Mouse (Mus musculus): ENCODE measurements at regions not wholly inside any gene's neighbourhood (a gene's known extent, or its start where the extent isn't known, plus 50 kb on each side); places are given as distances from the start of the nearest gene placed in this dataset.

DNA sequence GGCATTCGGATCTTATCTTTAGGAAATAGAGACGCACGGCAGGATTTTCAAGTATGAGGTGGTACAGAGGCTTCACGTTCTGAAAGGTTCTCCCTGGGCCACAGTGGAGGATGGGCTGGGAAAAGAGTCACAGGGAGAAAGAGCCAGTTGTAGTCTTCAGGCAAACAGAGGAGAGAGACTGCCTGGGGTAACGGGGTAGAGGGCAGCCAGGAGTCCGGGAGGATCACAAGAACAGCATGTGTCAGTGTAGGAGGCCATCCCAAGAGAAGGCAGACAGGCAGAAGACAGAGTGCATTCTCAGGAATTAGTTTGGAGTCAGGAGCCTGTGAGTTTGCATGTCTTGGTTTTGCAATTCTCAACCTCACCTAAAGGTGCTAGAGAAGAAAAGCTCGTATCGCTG, 94.5 kb upstream of the Cpeb4 start:
- peaks cover 9% of the 10 kb centered on the region; the same call in 1 of the 2 replicates for H3K9me3 ChIP-seq
- WGBS = 88% methylated on average over 8 of the region's 8 CpGs
- no peaks in the 10 kb centered on the region for H3K27me3 ChIP-seq (ENCODE audit: insufficient read depth, poor library complexity, severe bottlenecking)
- no peak overlapping the region for H3K27ac ChIP-seq
- no peaks in the 10 kb centered on the region for H3K4me1 ChIP-seq (replicated peaks)
- no peak overlapping the region for H3K4me3 ChIP-seq
- no peaks in the 10 kb centered on the region for H3K36me3 ChIP-seq
- DNase-seq (ENCODE audit: low spot score) = no peak

GRCm38 (mm10) chr11:31778766-31779165, 93.2 kb upstream of the Cpeb4 start:
- H3K36me3 ChIP-seq = no peaks in the 10 kb centered on the region
- H3K27ac ChIP-seq = no peak overlapping the region
- no peaks in the 10 kb centered on the region for H3K27me3 ChIP-seq (ENCODE audit: insufficient read depth, poor library complexity, severe bottlenecking)
- WGBS = 66% methylated on average over 4 of the region's 4 CpGs
- no peak overlapping the region for H3K4me3 ChIP-seq
- H3K4me1 ChIP-seq (replicated peaks) = no peaks in the 10 kb centered on the region
- no peak for DNase-seq (ENCODE audit: low spot score)
- H3K9me3 ChIP-seq = peaks cover 14% of the 10 kb centered on the region; the same call in 1 of the 2 replicates

DNA sequence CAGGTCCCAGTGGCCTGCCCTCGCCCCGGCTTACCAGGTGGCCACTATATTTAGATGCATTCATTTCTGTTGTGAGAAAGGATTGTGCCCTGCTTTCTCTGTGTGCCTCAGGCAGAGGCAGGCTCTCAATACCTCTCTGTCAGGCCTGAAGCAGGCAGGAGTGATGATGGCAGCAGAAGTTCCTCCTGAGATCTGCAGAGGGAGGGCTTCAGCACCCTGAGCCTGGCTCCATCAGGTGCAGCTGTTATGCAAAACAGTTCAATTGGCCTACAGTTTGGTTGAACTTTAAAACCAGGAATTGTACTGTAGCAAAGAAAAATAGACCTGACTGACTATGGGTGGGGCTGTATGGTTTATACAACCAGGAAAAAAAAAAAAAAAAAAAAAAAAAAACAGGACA, 92.7 kb upstream of the Cpeb4 start:
- Histone ChIP-seq H3K36me3 (no peaks in the 10 kb centered on the region), H3K9me3 (peaks cover 16% of the 10 kb centered on the region; the same call in 1 of the 2 replicates), H3K27me3 (ENCODE audit: insufficient read depth, poor library complexity, severe bottlenecking) (no peaks in the 10 kb centered on the region), H3K4me1 (replicated peaks) (no peaks in the 10 kb centered on the region), H3K27ac (no peak overlapping the region), H3K4me3 (no peak overlapping the region)
- no peak for DNase-seq (ENCODE audit: low spot score)
- WGBS = 84% methylated on average over 2 of the region's 2 CpGs

- H3K36me3 ChIP-seq = no peaks in the 10 kb centered on the region
- no peak overlapping the region for H3K27ac ChIP-seq
- no peak overlapping the region for H3K4me3 ChIP-seq
- no peak for DNase-seq (ENCODE audit: low spot score)
- 88% methylated on average over 6 of the region's 6 CpGs for WGBS
- H3K27me3 ChIP-seq (ENCODE audit: insufficient read depth, poor library complexity, severe bottlenecking) = no peaks in the 10 kb centered on the region
- H3K4me1 ChIP-seq (replicated peaks) = 0 out of 2 replicates have a peak, but pooled peaks cover under 1% of the 10 kb centered on the region
- H3K9me3 ChIP-seq = peaks cover 13% of the 10 kb centered on the region; the same call in 1 of the 2 replicates
These were observed 91.0 kb upstream of the Cpeb4 start for GRCm38 (mm10) chr11:31780969-31781368.

DNA sequence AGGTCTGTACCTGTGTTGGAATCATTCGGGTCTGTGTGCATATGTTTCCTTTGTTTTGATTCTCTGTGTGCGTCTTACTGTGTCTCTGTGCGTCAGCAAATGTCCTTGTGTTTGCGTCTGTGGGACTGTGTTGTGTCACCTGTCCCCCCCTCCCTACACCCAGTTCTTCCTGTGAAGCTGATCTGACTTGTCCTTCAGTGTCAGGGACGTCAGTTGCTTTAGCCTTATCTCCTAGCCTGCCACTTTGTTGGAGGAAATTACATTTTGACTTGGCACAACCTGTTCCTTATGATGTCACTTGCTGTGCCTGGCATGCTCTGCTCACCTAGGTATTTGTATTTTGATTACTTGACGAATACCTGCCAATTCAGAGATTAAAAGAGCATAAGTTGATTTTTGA, 90.4 kb upstream of the Cpeb4 start:
- DNase-seq (ENCODE audit: low spot score) = no peak
- H3K27me3 ChIP-seq (ENCODE audit: insufficient read depth, poor library complexity, severe bottlenecking) = no peaks in the 10 kb centered on the region
- WGBS = 89% methylated on average over 6 of the region's 6 CpGs
- no peak overlapping the region for H3K27ac ChIP-seq
- 0 out of 2 replicates have a peak, but pooled peaks cover 7% of the 10 kb centered on the region for H3K4me1 ChIP-seq (replicated peaks)
- no peak overlapping the region for H3K4me3 ChIP-seq
- H3K9me3 ChIP-seq = peaks cover 13% of the 10 kb centered on the region; the same call in 1 of the 2 replicates
- no peaks in the 10 kb centered on the region for H3K36me3 ChIP-seq

GRCm38 (mm10) chr11:31783506-31784063, 88.4 kb upstream of the Cpeb4 start:
- H3K36me3 ChIP-seq = no peaks in the 10 kb centered on the region
- no peak overlapping the region for H3K27ac ChIP-seq
- no peak for DNase-seq (ENCODE audit: low spot score)
- 88% methylated on average over 4 of the region's 4 CpGs for WGBS
- no peak overlapping the region for H3K4me3 ChIP-seq
- no peaks in the 10 kb centered on the region for H3K27me3 ChIP-seq (ENCODE audit: insufficient read depth, poor library complexity, severe bottlenecking)
- 0 out of 2 replicates have a peak, but pooled peaks cover 8% of the 10 kb centered on the region for H3K4me1 ChIP-seq (replicated peaks)
- H3K9me3 ChIP-seq = peaks cover 13% of the 10 kb centered on the region; the same call in 1 of the 2 replicates

DNA sequence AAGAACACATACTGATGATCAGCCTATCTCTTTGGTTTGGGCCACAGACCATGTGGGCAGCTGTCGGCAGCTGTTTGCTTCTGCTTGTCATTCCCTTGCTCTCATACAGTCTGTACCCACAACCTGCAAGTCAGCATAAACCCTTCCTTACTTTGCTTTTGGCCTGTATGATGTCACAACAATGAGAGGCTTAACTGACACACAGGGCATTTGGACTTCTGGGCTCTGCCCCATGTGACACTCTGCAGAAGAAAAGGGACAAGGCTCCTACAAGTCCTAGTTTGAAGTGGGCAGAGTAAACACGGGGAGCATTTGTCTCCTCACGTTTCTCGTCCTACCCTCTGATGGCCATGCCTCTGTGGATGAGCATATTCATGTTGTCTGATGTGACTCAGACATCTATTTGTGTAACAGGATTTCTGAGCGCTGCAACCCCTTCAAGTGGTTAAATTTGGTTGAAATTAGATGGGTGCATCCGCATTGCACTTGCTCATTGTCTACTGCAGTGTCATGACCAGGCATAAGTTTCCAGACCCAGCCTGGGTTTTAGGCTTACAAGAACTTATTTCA, 87.6 kb upstream of the Cpeb4 start:
- no peak overlapping the region for H3K4me3 ChIP-seq
- 0 out of 2 replicates have a peak, but pooled peaks cover 8% of the 10 kb centered on the region for H3K4me1 ChIP-seq (replicated peaks)
- H3K27ac ChIP-seq = no peak overlapping the region
- peaks cover 13% of the 10 kb centered on the region; the same call in 1 of the 2 replicates for H3K9me3 ChIP-seq
- WGBS = 91% methylated on average over 6 of the region's 6 CpGs
- DNase-seq (ENCODE audit: low spot score) = no peak
- no peaks in the 10 kb centered on the region for H3K27me3 ChIP-seq (ENCODE audit: insufficient read depth, poor library complexity, severe bottlenecking)
- H3K36me3 ChIP-seq = no peaks in the 10 kb centered on the region

- H3K27me3 ChIP-seq (ENCODE audit: insufficient read depth, poor library complexity, severe bottlenecking) = no peaks in the 10 kb centered on the region
- 0 out of 2 replicates have a peak, but pooled peaks cover 8% of the 10 kb centered on the region for H3K4me1 ChIP-seq (replicated peaks)
- H3K9me3 ChIP-seq = peaks cover 13% of the 10 kb centered on the region; the same call in 1 of the 2 replicates
- H3K36me3 ChIP-seq = no peaks in the 10 kb centered on the region
- H3K27ac ChIP-seq = no peak overlapping the region
- DNase-seq (ENCODE audit: low spot score) = no peak
- no peak overlapping the region for H3K4me3 ChIP-seq
- WGBS = 84% methylated on average over 7 of the region's 7 CpGs
These were observed 86.9 kb upstream of the Cpeb4 start for GRCm38 (mm10) chr11:31785160-31785559.

GRCm38 (mm10) chr11:31787376-31787775, 84.6 kb upstream of the Cpeb4 start:
- Histone ChIP-seq H3K36me3 (no peaks in the 10 kb centered on the region), H3K27ac (no peak overlapping the region), H3K9me3 (peaks cover 10% of the 10 kb centered on the region; the same call in 1 of the 2 replicates), H3K27me3 (ENCODE audit: insufficient read depth, poor library complexity, severe bottlenecking) (no peaks in the 10 kb centered on the region), H3K4me3 (no peak overlapping the region), H3K4me1 (replicated peaks) (0 out of 2 replicates have a peak, but pooled peaks cover 8% of the 10 kb centered on the region)
- no peak for DNase-seq (ENCODE audit: low spot score)
- WGBS = 78% methylated on average over 2 of the region's 2 CpGs

GRCm38 (mm10) chr11:31787917-31788703, 83.9 kb upstream of the Cpeb4 start:
- no peak overlapping the region for H3K27ac ChIP-seq
- peaks cover 11% of the 10 kb centered on the region; the same call in 1 of the 2 replicates for H3K9me3 ChIP-seq
- H3K36me3 ChIP-seq = no peaks in the 10 kb centered on the region
- H3K4me1 ChIP-seq (replicated peaks) = 0 out of 2 replicates have a peak, but pooled peaks cover 8% of the 10 kb centered on the region
- no peaks in the 10 kb centered on the region for H3K27me3 ChIP-seq (ENCODE audit: insufficient read depth, poor library complexity, severe bottlenecking)
- DNase-seq (ENCODE audit: low spot score) = no peak
- WGBS = 74% methylated on average over 2 of the region's 2 CpGs
- H3K4me3 ChIP-seq = no peak overlapping the region

- Histone ChIP-seq H3K36me3 (no peaks in the 10 kb centered on the region), H3K4me3 (no peak overlapping the region), H3K9me3 (0 out of 2 replicates have a peak, but pooled peaks cover 2% of the 10 kb centered on the region), H3K27me3 (ENCODE audit: insufficient read depth, poor library complexity, severe bottlenecking) (no peaks in the 10 kb centered on the region), H3K27ac (no peak overlapping the region), H3K4me1 (replicated peaks) (0 out of 2 replicates have a peak, but pooled peaks cover 8% of the 10 kb centered on the region)
- no peak for DNase-seq (ENCODE audit: low spot score)
- WGBS = 82% methylated on average over 3 of the region's 3 CpGs
These were observed 82.0 kb upstream of the Cpeb4 start for GRCm38 (mm10) chr11:31789967-31790366.

DNA sequence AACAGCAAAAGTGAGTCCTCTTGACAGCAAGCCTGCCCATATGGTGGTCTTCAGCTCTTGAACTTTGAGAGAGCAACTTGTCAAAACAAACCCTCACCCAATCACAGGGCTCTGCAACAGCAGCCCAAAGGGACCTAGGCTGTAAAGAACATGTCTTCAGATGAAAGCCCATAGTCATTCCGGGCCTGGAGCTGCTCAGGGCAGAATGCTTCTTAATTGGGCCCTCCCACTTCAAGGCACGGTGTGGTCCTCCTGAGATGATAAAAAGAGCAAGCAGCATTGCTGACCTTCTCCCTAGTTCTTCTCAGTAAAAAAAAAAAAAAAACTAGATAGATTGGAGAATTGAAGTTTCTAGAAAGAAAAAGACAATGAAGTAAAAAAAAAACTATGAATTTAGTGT, 80.7 kb upstream of the Cpeb4 start:
- H3K36me3 ChIP-seq = no peaks in the 10 kb centered on the region
- no peak overlapping the region for H3K27ac ChIP-seq
- 64% methylated on average over 2 of the region's 2 CpGs for WGBS
- H3K4me3 ChIP-seq = no peak overlapping the region
- no peaks in the 10 kb centered on the region for H3K27me3 ChIP-seq (ENCODE audit: insufficient read depth, poor library complexity, severe bottlenecking)
- 0 out of 2 replicates have a peak, but pooled peaks cover 2% of the 10 kb centered on the region for H3K9me3 ChIP-seq
- peaks cover 10% of the 10 kb centered on the region; the same call in 1 of the 2 replicates for H3K4me1 ChIP-seq (replicated peaks)
- DNase-seq (ENCODE audit: low spot score) = no peak

GRCm38 (mm10) chr11:31795084-31795483, 76.9 kb upstream of the Cpeb4 start:
- no peak overlapping the region for H3K27ac ChIP-seq
- H3K9me3 ChIP-seq = 0 out of 2 replicates have a peak, but pooled peaks cover 2% of the 10 kb centered on the region
- 89% methylated on average over 8 of the region's 8 CpGs for WGBS
- no peak overlapping the region for H3K4me3 ChIP-seq
- peaks cover 8% of the 10 kb centered on the region; the same call in 1 of the 2 replicates for H3K4me1 ChIP-seq (replicated peaks)
- no peak for DNase-seq (ENCODE audit: low spot score)
- no peaks in the 10 kb centered on the region for H3K27me3 ChIP-seq (ENCODE audit: insufficient read depth, poor library complexity, severe bottlenecking)
- no peaks in the 10 kb centered on the region for H3K36me3 ChIP-seq

Measured in hindbrain, embryonic 10.5 days (tissue).